Mouse (Mus musculus): Measurements from ENCODE around the gene Gm13272. TPM values are rescaled to one million over a fixed set of nuclear protein-coding genes. Genes with fewer than 3 reads are reported as not detected.
A peak's percentile ranks its signal among the peaks of the same experiment; 100 is the strongest.
"Not testable (repeated sequence)": the region's sequence is repeated elsewhere in the genome, so short reads cannot be mapped to it uniquely, and the experiment has no call there.

Gm13272 gene
- total RNA-seq, 2 experiments from 2014 or later: not detected

DNA sequence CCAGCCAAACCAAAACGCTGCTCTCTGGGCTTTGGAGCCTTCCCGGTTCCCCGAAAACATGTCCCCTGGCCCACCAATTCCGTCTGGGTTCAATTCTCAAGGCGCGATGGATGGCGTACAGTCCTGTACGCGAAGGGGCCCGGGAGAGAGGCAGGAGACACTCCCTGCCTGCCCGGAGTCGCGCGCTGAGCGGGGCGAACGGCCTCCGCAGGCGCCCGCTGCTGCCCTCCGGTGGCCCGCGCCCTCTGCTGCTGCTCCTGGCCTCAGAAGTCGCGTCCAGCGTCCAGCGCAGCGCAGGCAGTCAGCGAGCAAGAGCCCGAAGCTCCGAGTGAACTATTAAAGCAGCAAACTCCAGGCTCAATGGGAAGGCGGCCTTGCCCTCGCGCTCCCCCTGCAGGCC lies 26.1 kb downstream of the Gm13272 start:
- intact Hi-C loops (cut with DNase I); H3K27ac ChIP-seq: not testable (repeated sequence)
- H3K4me3 ChIP-seq: 0 out of 2 replicates have a peak overlapping the region, but pooled peaks have one; percentile 46
- peak; percentile 60 for DNase-seq
- TF ChIP-seq CTCF (IDR thresholded peaks at IDR 0.05): peak; percentile 30

DNA sequence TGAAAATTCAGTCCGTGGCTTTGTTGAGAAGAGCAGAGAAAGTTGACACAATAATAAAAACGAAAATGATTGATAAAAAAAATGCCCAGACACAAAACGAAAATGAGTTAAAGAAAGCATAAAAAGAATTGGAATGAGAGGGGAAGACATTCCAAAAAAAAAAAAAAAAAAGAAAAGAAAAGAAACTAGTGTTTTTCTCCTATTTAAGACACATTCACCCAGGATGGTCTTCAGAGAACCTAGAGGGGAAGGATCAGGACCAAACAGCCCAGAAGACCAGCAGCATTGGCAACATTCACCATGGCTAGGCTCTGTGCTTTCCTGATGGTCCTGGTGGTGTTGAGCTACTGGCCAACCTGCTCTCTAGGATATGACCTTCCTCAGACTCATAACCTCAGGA lies 36.3 kb downstream of the Gm13272 start, which contains the start of gene Ifna7:
Gene Ifna7, plus strand, starts transcription at position 301 of the 400 bp plus-strand sequence.
- Histone ChIP-seq H3K27ac (no peak within 1 kb of the TSS), H3K4me3 (no peak within 1 kb of the TSS)
- no peak for DNase-seq
- no peak for TF ChIP-seq CTCF (IDR thresholded peaks at IDR 0.05)
- intact Hi-C loops (cut with DNase I): no loop called here

DNA sequence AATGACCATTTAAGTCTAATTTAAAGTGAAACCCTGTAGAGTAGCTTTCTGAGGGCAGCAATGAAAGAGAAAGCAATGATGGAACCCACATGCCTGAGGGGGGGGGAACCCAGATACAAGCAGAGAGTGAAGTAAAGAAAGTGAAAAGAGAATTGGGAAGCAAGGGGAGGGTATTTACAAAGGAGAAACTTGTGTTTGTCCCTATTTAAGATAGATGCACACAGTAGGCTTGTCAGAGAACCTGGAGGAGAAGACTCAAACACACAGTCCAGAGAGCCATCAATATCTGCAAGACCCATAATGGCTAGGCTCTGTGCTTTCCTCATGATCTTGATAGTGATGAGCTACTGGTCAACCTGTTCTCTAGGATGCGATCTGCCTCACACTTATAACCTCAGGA lies 40.0 kb downstream of the Gm13272 start, which contains the start of gene Ifna11:
Gene Ifna11, plus strand, starts transcription at position 301 of the 400 bp plus-strand sequence.
- H3K27ac ChIP-seq: no peak within 1 kb of the TSS
- TF ChIP-seq CTCF (IDR thresholded peaks at IDR 0.05): no peak
- intact Hi-C loops (cut with DNase I): no loop called here
- DNase-seq: no peak
- H3K4me3 ChIP-seq: no peak within 1 kb of the TSS

DNA sequence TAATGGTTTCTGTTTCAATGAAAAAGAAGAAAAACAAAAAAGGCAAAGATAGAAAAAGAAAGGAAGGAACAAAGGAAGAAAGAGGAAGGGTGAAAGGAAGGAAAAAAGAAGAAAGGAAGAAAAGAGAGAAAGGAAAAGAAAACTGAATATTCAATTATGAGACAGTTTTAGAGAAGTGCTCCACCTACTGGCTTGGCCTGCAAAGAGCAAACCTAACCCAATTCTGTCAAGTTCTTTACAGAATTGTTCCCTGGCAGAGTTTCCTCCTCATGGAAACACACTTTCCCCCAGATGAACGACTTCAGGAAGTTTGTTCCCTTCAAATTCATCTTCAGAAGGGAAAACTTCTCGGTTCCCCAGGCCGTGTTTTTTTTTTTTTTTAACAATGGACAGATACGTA lies 43.3 kb downstream of the Gm13272 start:
- TF ChIP-seq CTCF (IDR thresholded peaks at IDR 0.05): peak; percentile 49
- Histone ChIP-seq H3K4me3 (no peak overlapping the region), H3K27ac (no peak overlapping the region)
- no peak for DNase-seq
- intact Hi-C loops (cut with DNase I): no loop called here

DNA sequence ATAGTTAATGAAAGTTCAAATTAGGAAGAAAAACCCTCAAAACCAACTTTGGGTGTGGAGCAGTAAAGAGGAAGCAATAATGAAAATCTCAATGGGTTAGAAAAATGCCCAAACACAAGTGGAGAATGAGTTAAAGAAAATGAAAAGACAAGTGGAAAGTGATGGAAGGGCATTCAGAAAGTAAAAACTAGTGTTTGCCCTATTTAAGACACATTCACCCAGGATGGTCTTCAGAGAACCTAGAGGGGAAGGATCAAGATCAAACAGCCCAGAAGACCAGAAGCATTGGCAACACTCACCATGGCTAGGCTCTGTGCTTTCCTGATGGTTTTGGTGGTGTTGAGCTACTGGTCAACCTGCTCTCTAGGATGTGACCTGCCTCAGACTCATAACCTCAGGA lies 47.5 kb downstream of the Gm13272 start, which contains the start of gene Ifna6:
Gene Ifna6, plus strand, starts transcription at position 301 of the 400 bp plus-strand sequence.
- not testable (repeated sequence) for H3K4me3 ChIP-seq, H3K27ac ChIP-seq, DNase-seq
- intact Hi-C loops (cut with DNase I): loop anchor here (5.0 kb wide), 1 partner anchor 255 kb away; the partner anchor contains the start of gene Ifna14

Other genes starting within 250 kb of the Gm13272 start
- gene Ifna15, start 221.6 kb upstream of the Gm13272 start, total RNA-seq (2021): not detected
- gene Ifna14, start 208.1 kb upstream of the Gm13272 start, total RNA-seq (2021): not detected
- gene Ifna9, start 187.5 kb upstream of the Gm13272 start, total RNA-seq (2021): not detected
- not detected for gene Ifna12, start 176.5 kb upstream of the Gm13272 start, total RNA-seq (2021)
- not detected for gene C87499, start 145.4 kb upstream of the Gm13272 start, total RNA-seq (2021)
- gene Ifna13, start 135.4 kb upstream of the Gm13272 start, total RNA-seq (2021): not detected
- not detected for gene Ifna16, start 102.9 kb upstream of the Gm13272 start, total RNA-seq (2021)
- gene Ifna2, start 95.9 kb upstream of the Gm13272 start, total RNA-seq (2021): not detected
- gene Ifnab, start 88.5 kb upstream of the Gm13272 start, total RNA-seq (2021): not detected
- under 1 TPM; 0.22 to 0.48 TPM for gene Gm26566, start 58.0 kb upstream of the Gm13272 start, total RNA-seq (2021)
- gene Klhl9, start 57.4 kb upstream of the Gm13272 start, total RNA-seq (2021): 10 to 100 TPM; 51.6 to 58.9 TPM
- gene Gm13271, start 25.0 kb upstream of the Gm13272 start, total RNA-seq (2021): not detected
- not detected for gene Gm13283, start 19.7 kb upstream of the Gm13272 start, total RNA-seq (2021)
- gene Gm13290, start 6.0 kb upstream of the Gm13272 start, total RNA-seq (2021): not detected
- gene Gm13289, start 2.9 kb upstream of the Gm13272 start, total RNA-seq (2021): not detected
- gene Ifnz, start 2.3 kb downstream of the Gm13272 start, total RNA-seq (2021): not detected
- not detected for gene Gm13276, start 5.9 kb downstream of the Gm13272 start, total RNA-seq (2021)
- not detected for gene Gm13277, start 8.8 kb downstream of the Gm13272 start, total RNA-seq (2021)
- not detected for gene Gm13278, start 11.7 kb downstream of the Gm13272 start, total RNA-seq (2021)
- gene Gm13275, start 14.6 kb downstream of the Gm13272 start, total RNA-seq (2021): not detected
- gene Gm13279, start 17.5 kb downstream of the Gm13272 start, total RNA-seq (2021): not detected
- gene Gm13285, start 19.8 kb downstream of the Gm13272 start, total RNA-seq (2021): not detected
- not detected for gene Gm13287, start 23.4 kb downstream of the Gm13272 start, total RNA-seq (2021)
- gene Gm13288, start 25.7 kb downstream of the Gm13272 start, total RNA-seq (2021): not detected
- not detected for gene Ifna7, start 36.4 kb downstream of the Gm13272 start, total RNA-seq (2021)
- not detected for gene Ifna11, start 40.1 kb downstream of the Gm13272 start, total RNA-seq (2021)
- gene Ifna6, start 47.6 kb downstream of the Gm13272 start, total RNA-seq (2021): not detected
- not detected for gene Ifna5, start 55.7 kb downstream of the Gm13272 start, total RNA-seq (2021)
- not detected for gene Ifna4, start 62.0 kb downstream of the Gm13272 start, total RNA-seq (2021)
- gene Ifna1, start 70.2 kb downstream of the Gm13272 start, total RNA-seq (2021): not detected
- gene Ifne, start 100.4 kb downstream of the Gm13272 start, total RNA-seq (2021): not detected